Comparison of ENCODE assay signal across 8 mouse cellular contexts in the genomic region with DNA sequence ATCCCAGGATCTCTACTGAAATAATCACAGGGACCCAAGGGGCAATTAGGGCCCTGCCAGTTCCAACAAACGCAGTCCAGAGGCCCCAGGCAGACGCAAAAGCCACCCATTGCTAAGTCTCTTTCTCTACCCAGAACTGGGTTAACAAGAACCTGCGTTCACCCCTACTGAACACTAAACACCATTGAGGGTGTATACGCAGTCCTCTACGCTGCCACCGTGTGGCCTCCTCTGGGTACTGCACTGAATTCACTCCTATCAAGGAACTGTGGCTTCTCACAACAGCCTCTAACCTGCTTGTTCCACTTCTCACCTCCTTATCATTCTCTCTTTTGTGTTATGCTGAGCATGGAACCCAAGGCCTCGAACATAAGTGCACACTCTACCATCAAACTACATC. TPM values are rescaled to one million over a fixed set of nuclear protein-coding genes. Genes with fewer than 3 reads are reported as not detected.
DNase-seq lines count a peak whose midpoint lies in the region; ATAC-seq and TF ChIP-seq lines count a peak whose summit lies in the region.

No protein-coding gene starts in this region.

- no peak overlapping the region for H3K27ac ChIP-seq in embryonic facial prominence, embryonic 10.5 days (replicated peaks)
- H3K27ac ChIP-seq in heart, embryonic 10.5 days = no peak overlapping the region
- H3K27ac ChIP-seq in layer of hippocampus, adult 2 months = no peak overlapping the region
- no peak overlapping the region for H3K27ac ChIP-seq in lung, embryonic 15.5 days

- H3K4me3 ChIP-seq in embryonic facial prominence, embryonic 10.5 days = no peak overlapping the region
- no peak overlapping the region for H3K4me3 ChIP-seq in heart, embryonic 10.5 days
- H3K4me3 ChIP-seq in layer of hippocampus, adult 2 months = no peak overlapping the region
- H3K4me3 ChIP-seq in lung, embryonic 15.5 days = no peak overlapping the region

- peak; percentile 21; the same call in 1 of the 2 replicates for ATAC-seq in lung, embryonic 15.5 days (ENCODE audit: borderline replicate concordance, extremely low read depth, low FRiP score, low TSS enrichment)

- peak; percentile 94 for TF ChIP-seq CTCF in layer of hippocampus, adult 2 months (conservative IDR thresholded peaks at IDR 0.05)

- H3K36me3 ChIP-seq in embryonic facial prominence, embryonic 10.5 days (replicated peaks) = no peaks in the 10 kb centered on the region
- H3K36me3 ChIP-seq in heart, embryonic 10.5 days = no peaks in the 10 kb centered on the region
- H3K36me3 ChIP-seq in lung, embryonic 15.5 days = no peaks in the 10 kb centered on the region

- DNase-seq in B cell, adult 2 months = peak; percentile 80 to 81
- DNase-seq in adrenal gland, adult (ENCODE audit: inconsistent age in 2 of 2, low spot score in 1 of 2) = peak; percentile 58 to 90
- DNase-seq in embryonic facial prominence, embryonic 10.5 days (ENCODE audit: low spot score) = peak; percentile 85
- peak; percentile 89 for DNase-seq in heart, embryonic 10.5 days (ENCODE audit: low spot score)
- peak; percentile 36 to 78 for DNase-seq in layer of hippocampus, adult 2 months (ENCODE audit: low spot score in 2 of 2)
- DNase-seq in ovary, postnatal 36 days (ENCODE audit: low spot score) = peak; percentile 70
- peak; percentile 45 to 75 for DNase-seq in thymus, postnatal 10 days (ENCODE audit: low spot score in 2 of 2)

- H3K9ac ChIP-seq in lung, embryonic 15.5 days = no peak overlapping the region

- H3K27me3 ChIP-seq in embryonic facial prominence, embryonic 10.5 days (replicated peaks; ENCODE audit: low read depth, poor library complexity, severe bottlenecking) = peaks cover 35% of the 10 kb centered on the region
- 0 out of 2 replicates have a peak, but pooled peaks cover 7% of the 10 kb centered on the region for H3K27me3 ChIP-seq in heart, embryonic 10.5 days (ENCODE audit: insufficient read depth, poor library complexity, severe bottlenecking)
- no peaks in the 10 kb centered on the region; the same call in 1 of the 2 replicates for H3K27me3 ChIP-seq in lung, embryonic 15.5 days

- H3K4me2 ChIP-seq in lung, embryonic 15.5 days = no peak overlapping the region

- H3K9me3 ChIP-seq in embryonic facial prominence, embryonic 10.5 days = peaks cover 7% of the 10 kb centered on the region; the same call in 1 of the 2 replicates
- H3K9me3 ChIP-seq in heart, embryonic 10.5 days = no peaks in the 10 kb centered on the region
- H3K9me3 ChIP-seq in lung, embryonic 15.5 days = no peaks in the 10 kb centered on the region

- H3K4me1 ChIP-seq in embryonic facial prominence, embryonic 10.5 days = peaks cover 24% of the 10 kb centered on the region
- H3K4me1 ChIP-seq in heart, embryonic 10.5 days = peaks cover 21% of the 10 kb centered on the region
- peaks cover 27% of the 10 kb centered on the region for H3K4me1 ChIP-seq in lung, embryonic 15.5 days

- WGBS in embryonic facial prominence, embryonic 10.5 days = 3% methylated on average over 7 of the region's 7 CpGs
- WGBS in heart, embryonic 10.5 days = 2% methylated on average over 7 of the region's 7 CpGs
- WGBS in lung, embryonic 15.5 days = 1% methylated on average over 7 of the region's 7 CpGs

RNA-seq across cellular contexts. Expression of a gene that starts 19.3 kb away (rescaled TPM):
- polyA plus RNA-seq in embryonic facial prominence, embryonic 10.5 days (2016; fragmentation: Nextera tagmentation; extraction: Ambion mirVana) = 47.4 and 51.9 TPM in 2 replicates
- polyA plus RNA-seq in heart, embryonic 10.5 days (2016; fragmentation: Nextera tagmentation; extraction: Ambion mirVana) = 202 and 238 TPM in 2 replicates
- total RNA-seq in layer of hippocampus, adult 2 months (2021) = 100 to 1,000 TPM; 220 to 231 TPM
- polyA plus RNA-seq in lung, embryonic 15.5 days (2015; fragmentation: Nextera tagmentation; extraction: Ambion mirVana) = 275 and 280 TPM in 2 replicates
